Mouse (Mus musculus): ENCODE results near the gene Gcc2. TPM values are rescaled to one million over a fixed set of nuclear protein-coding genes. Genes with fewer than 3 reads are reported as not detected.
"Not testable (repeated sequence)": the region's sequence is repeated elsewhere in the genome, so short reads cannot be mapped to it uniquely, and the experiment has no call there.

Gcc2 gene
- polyA plus RNA-seq, 1 experiment from 2014 or later = 27.2 TPM

GRCm38 (mm10) chr10:58232641-58232969, 22.7 kb upstream of the Gcc2 start, which contains the start of gene Duxf3:
Gene Duxf3 (minus strand): TSS chr10:58232675.
- not testable (repeated sequence) for H3K27ac ChIP-seq; DNase-seq; H3K9ac ChIP-seq; H3K4me1 ChIP-seq (replicated peaks); H3K36me3 ChIP-seq; H3K4me3 ChIP-seq (replicated peaks); H3K4me2 ChIP-seq; H3K27me3 ChIP-seq
- H3K9me3 ChIP-seq (replicated peaks) = peaks cover 23% of the 10 kb centered on the region
- peak; percentile 45 for ATAC-seq (ENCODE audit: low read depth)
- WGBS (ENCODE audit: insufficient replicate concordance) = 61% methylated on average over 6 of the region's 8 CpGs

GRCm38 (mm10) chr10:58233054-58233739, 22.1 kb upstream of the Gcc2 start:
- peak; percentile 24 for ATAC-seq (ENCODE audit: low read depth)
- H3K9ac ChIP-seq; H3K4me3 ChIP-seq (replicated peaks); H3K4me2 ChIP-seq; DNase-seq; H3K27me3 ChIP-seq; H3K27ac ChIP-seq; H3K36me3 ChIP-seq; H3K4me1 ChIP-seq (replicated peaks): not testable (repeated sequence)
- 60% methylated on average over 10 of the region's 10 CpGs for WGBS (ENCODE audit: insufficient replicate concordance)
- peaks cover 23% of the 10 kb centered on the region for H3K9me3 ChIP-seq (replicated peaks)

- not testable (repeated sequence) for H3K4me3 ChIP-seq (replicated peaks); ATAC-seq (ENCODE audit: low read depth); DNase-seq; H3K4me1 ChIP-seq (replicated peaks); H3K27ac ChIP-seq; H3K9ac ChIP-seq; H3K27me3 ChIP-seq; H3K36me3 ChIP-seq; H3K4me2 ChIP-seq
- H3K9me3 ChIP-seq (replicated peaks) = peaks cover 23% of the 10 kb centered on the region
Observed at GRCm38 (mm10) chr10:58233740-58234121, 21.6 kb upstream of the Gcc2 start.

- H3K27me3 ChIP-seq; H3K4me2 ChIP-seq; DNase-seq; ATAC-seq (ENCODE audit: low read depth); H3K9ac ChIP-seq; H3K36me3 ChIP-seq; H3K4me3 ChIP-seq (replicated peaks); H3K4me1 ChIP-seq (replicated peaks); H3K27ac ChIP-seq: not testable (repeated sequence)
- 62% methylated on average over 4 of the region's 4 CpGs for WGBS (ENCODE audit: insufficient replicate concordance)
- peaks cover 26% of the 10 kb centered on the region for H3K9me3 ChIP-seq (replicated peaks)
Observed at GRCm38 (mm10) chr10:58234985-58235384, 20.3 kb upstream of the Gcc2 start.

- Histone ChIP-seq H3K27me3 (no peaks in the 10 kb centered on the region), H3K4me1 (replicated peaks) (no peaks in the 10 kb centered on the region), H3K36me3 (0 out of 2 replicates have a peak, but pooled peaks cover 2% of the 10 kb centered on the region), H3K4me3 (replicated peaks) (no peak within 1 kb of the TSS), H3K9me3 (replicated peaks) (peaks cover 22% of the 10 kb centered on the region), H3K4me2 (no peak within 1 kb of the TSS), H3K27ac (no peak within 1 kb of the TSS), H3K9ac (no peak within 1 kb of the TSS)
- 75% methylated on average over 10 of the region's 10 CpGs for WGBS (ENCODE audit: insufficient replicate concordance)
- DNase-seq (no peak), ATAC-seq (ENCODE audit: low read depth) (no peak)
Observed at GRCm38 (mm10) chr10:58236613-58237012, 18.7 kb upstream of the Gcc2 start, which contains the start of gene Gm4981. Gene Gm4981 (minus strand): TSS chr10:58236701.

- WGBS (ENCODE audit: insufficient replicate concordance) = 53% methylated on average over 8 of the region's 8 CpGs
- DNase-seq = not testable (repeated sequence)
Observed at GRCm38 (mm10) chr10:58238984-58239740, 16.1 kb upstream of the Gcc2 start.

GRCm38 (mm10) chr10:58249535-58249934, 5.8 kb upstream of the Gcc2 start:
- Histone ChIP-seq H3K4me2 (no peak overlapping the region), H3K9ac (no peak overlapping the region), H3K4me3 (replicated peaks) (no peak overlapping the region), H3K4me1 (replicated peaks) (peaks cover 5% of the 10 kb centered on the region), H3K27me3 (no peaks in the 10 kb centered on the region), H3K36me3 (no peaks in the 10 kb centered on the region), H3K27ac (no peak overlapping the region), H3K9me3 (replicated peaks) (no peaks in the 10 kb centered on the region)
- DNase-seq = no peak
- 18% methylated on average over 1 of the region's 1 CpGs for WGBS (ENCODE audit: insufficient replicate concordance)
- ATAC-seq (ENCODE audit: low read depth) = no peak

More at GRCm38 (mm10) chr10:58238984-58239740, 16.1 kb upstream of the Gcc2 start:
- not testable (repeated sequence) for H3K4me2 ChIP-seq; H3K4me1 ChIP-seq (replicated peaks); H3K36me3 ChIP-seq; H3K9ac ChIP-seq; H3K27ac ChIP-seq; H3K4me3 ChIP-seq (replicated peaks); H3K27me3 ChIP-seq
- peaks cover 11% of the 10 kb centered on the region for H3K9me3 ChIP-seq (replicated peaks)
- peak; percentile 57 for ATAC-seq (ENCODE audit: low read depth)

- Histone ChIP-seq H3K4me1 (replicated peaks) (peaks cover 23% of the 10 kb centered on the region), H3K9ac (peak overlapping the region; percentile 83), H3K9me3 (replicated peaks) (no peaks in the 10 kb centered on the region), H3K36me3 (peaks cover 3% of the 10 kb centered on the region; the same call in 1 of the 2 replicates), H3K27ac (no peak overlapping the region), H3K4me3 (replicated peaks) (peak overlapping the region; percentile 92), H3K4me2 (peak overlapping the region; percentile 85), H3K27me3 (no peaks in the 10 kb centered on the region)
- no peak for DNase-seq
- no peak for ATAC-seq (ENCODE audit: low read depth)
- WGBS (ENCODE audit: insufficient replicate concordance) = 18% methylated on average over 6 of the region's 6 CpGs
Observed at GRCm38 (mm10) chr10:58254635-58255175, 592 bp upstream of the Gcc2 start.

- under 1% methylated on average over 4 of the region's 4 CpGs for WGBS (ENCODE audit: insufficient replicate concordance)
Observed at GRCm38 (mm10) chr10:58255954-58256353, 657 bp downstream of the Gcc2 start.

GRCm38 (mm10) chr10:58258466-58258865, 3.2 kb downstream of the Gcc2 start:
- no peak overlapping the region for H3K4me2 ChIP-seq
- H3K4me1 ChIP-seq (replicated peaks) = peaks cover 23% of the 10 kb centered on the region
- H3K9ac ChIP-seq = no peak overlapping the region
- H3K36me3 ChIP-seq = peaks cover 14% of the 10 kb centered on the region; the same call in 1 of the 2 replicates
- DNase-seq (no peak), ATAC-seq (ENCODE audit: low read depth) (no peak)
- no peaks in the 10 kb centered on the region for H3K9me3 ChIP-seq (replicated peaks)
- H3K27me3 ChIP-seq = no peaks in the 10 kb centered on the region
- 69% methylated on average over 5 of the region's 5 CpGs for WGBS (ENCODE audit: insufficient replicate concordance)
- no peak overlapping the region for H3K4me3 ChIP-seq (replicated peaks)
- no peak overlapping the region for H3K27ac ChIP-seq

More at GRCm38 (mm10) chr10:58255954-58256353, 657 bp downstream of the Gcc2 start:
- peaks cover 3% of the 10 kb centered on the region; the same call in 1 of the 2 replicates for H3K36me3 ChIP-seq
- no peak for ATAC-seq (ENCODE audit: low read depth)
- no peaks in the 10 kb centered on the region for H3K9me3 ChIP-seq (replicated peaks)
- no peaks in the 10 kb centered on the region for H3K27me3 ChIP-seq
- H3K4me2 ChIP-seq = peak overlapping the region; percentile 85
- no peak overlapping the region for H3K27ac ChIP-seq
- H3K4me3 ChIP-seq (replicated peaks) = peak overlapping the region; percentile 92
- H3K9ac ChIP-seq = peak overlapping the region; percentile 83
- peaks cover 23% of the 10 kb centered on the region for H3K4me1 ChIP-seq (replicated peaks)
- DNase-seq = no peak

GRCm38 (mm10) chr10:58282238-58282637, 26.9 kb downstream of the Gcc2 start:
- H3K9ac ChIP-seq = no peak overlapping the region
- no peak for DNase-seq
- 71% methylated on average over 7 of the region's 7 CpGs for WGBS (ENCODE audit: insufficient replicate concordance)
- no peaks in the 10 kb centered on the region for H3K9me3 ChIP-seq (replicated peaks)
- H3K4me1 ChIP-seq (replicated peaks) = no peaks in the 10 kb centered on the region
- ATAC-seq (ENCODE audit: low read depth) = no peak
- H3K4me3 ChIP-seq (replicated peaks) = no peak overlapping the region
- H3K36me3 ChIP-seq = peaks cover 41% of the 10 kb centered on the region
- no peak overlapping the region for H3K27ac ChIP-seq
- H3K27me3 ChIP-seq = no peaks in the 10 kb centered on the region
- H3K4me2 ChIP-seq = no peak overlapping the region
